ENCODE assay signal across 8 mouse cellular contexts in genomic region chr16:93368824-93369765, GRCm38 (mm10).
DNase-seq lines count a peak whose midpoint lies in the region; ATAC-seq lines count a peak whose summit lies in the region.

No protein-coding gene starts in this region.

- intact Hi-C loops in heart, postnatal 36 days (cut with DNase I): no loop called here

- H3K27me3 ChIP-seq in embryonic facial prominence, embryonic 10.5 days (replicated peaks; ENCODE audit: low read depth, poor library complexity, severe bottlenecking): no peaks in the 10 kb centered on the region; the same call in 1 of the 2 replicates
- H3K27me3 ChIP-seq in hindbrain, embryonic 15.5 days: no peaks in the 10 kb centered on the region

- no peak overlapping the region for H3K4me2 ChIP-seq in hindbrain, embryonic 15.5 days

- no peaks in the 10 kb centered on the region for H3K9me3 ChIP-seq in embryonic facial prominence, embryonic 10.5 days
- no peaks in the 10 kb centered on the region for H3K9me3 ChIP-seq in hindbrain, embryonic 15.5 days

- peaks cover 12% of the 10 kb centered on the region for H3K4me1 ChIP-seq in embryonic facial prominence, embryonic 10.5 days
- H3K4me1 ChIP-seq in hindbrain, embryonic 15.5 days (replicated peaks): peaks cover 7% of the 10 kb centered on the region; the same call in 1 of the 2 replicates

- no peaks in the 10 kb centered on the region for H3K36me3 ChIP-seq in embryonic facial prominence, embryonic 10.5 days (replicated peaks)
- H3K36me3 ChIP-seq in hindbrain, embryonic 15.5 days: no peaks in the 10 kb centered on the region

- H3K27ac ChIP-seq in embryonic facial prominence, embryonic 10.5 days (replicated peaks): no peak overlapping the region
- H3K27ac ChIP-seq in hindbrain, embryonic 15.5 days (replicated peaks): peak overlapping the region; percentile 35; the same call in 1 of the 2 replicates

- peak; percentile 20 for DNase-seq in heart, postnatal 4 days
- no peak for DNase-seq in heart, postnatal 36 days
- peak; percentile 22 for DNase-seq in embryonic facial prominence, embryonic 10.5 days (ENCODE audit: low spot score)
- DNase-seq in retina, postnatal 1 day: peak; percentile 90
- DNase-seq in gastrocnemius, adult 18-20 months (ENCODE audit: low spot score): no peak

- peak; percentile 73 for ATAC-seq in hindbrain, embryonic 15.5 days (ENCODE audit: low FRiP score, low read depth)
- no peak for ATAC-seq in megakaryocyte-erythroid progenitor cell, adult 5-6 weeks (replicated peaks; ENCODE audit: low FRiP score, low TSS enrichment, poor library complexity, severe bottlenecking)
- no peak for ATAC-seq in granulocyte monocyte progenitor cell, adult 5-6 weeks (replicated peaks; ENCODE audit: poor library complexity, severe bottlenecking)

- WGBS in embryonic facial prominence, embryonic 10.5 days: 61% methylated on average over 21 of the region's 21 CpGs
- 65% methylated on average over 21 of the region's 21 CpGs for WGBS in hindbrain, embryonic 15.5 days

- H3K4me3 ChIP-seq in embryonic facial prominence, embryonic 10.5 days: no peak overlapping the region
- H3K4me3 ChIP-seq in hindbrain, embryonic 15.5 days: no peak overlapping the region

- no peak overlapping the region for H3K9ac ChIP-seq in hindbrain, embryonic 15.5 days

Comparison
In these comparisons a context has a peak if more than half of its experiments do, and no peak if none do; other contexts are left out.
1. DNase-seq: peak in heart, postnatal 4 days (single experiment), embryonic facial prominence, embryonic 10.5 days (single experiment) and retina, postnatal 1 day (single experiment); none in heart, postnatal 36 days (0 of 2) and gastrocnemius, adult 18-20 months (single experiment).